Comparison of ENCODE assay signal across 8 mouse cellular contexts in the genomic region with DNA sequence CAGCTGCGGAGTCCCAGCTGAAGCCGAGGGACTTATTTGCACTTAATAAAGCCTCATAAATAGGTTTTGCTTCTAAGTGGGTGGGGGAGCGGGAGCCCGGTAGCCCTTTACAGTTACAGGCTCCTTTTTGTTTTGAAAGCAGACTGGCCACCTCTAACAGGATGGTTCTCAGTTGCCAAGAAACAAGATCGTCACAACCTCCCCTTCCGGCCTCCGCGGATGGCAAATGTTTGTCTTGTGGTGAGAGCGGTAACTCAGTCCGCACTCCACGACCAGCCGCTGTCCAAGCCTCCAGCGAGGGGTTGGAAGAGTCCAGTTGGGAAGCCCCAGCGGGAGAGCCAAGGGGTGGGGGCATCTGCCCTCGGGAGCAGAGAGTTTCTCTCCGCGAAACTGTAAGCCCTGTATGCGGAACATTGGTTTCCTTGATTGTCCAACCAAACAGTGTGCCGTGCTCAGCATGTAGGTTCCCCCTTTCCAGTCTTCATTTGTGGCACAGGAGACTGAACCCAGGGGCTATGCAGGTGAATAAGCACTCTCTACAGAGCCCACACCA.
DNase-seq lines count a peak whose midpoint lies in the region; ATAC-seq and TF ChIP-seq lines count a peak whose summit lies in the region.

No protein-coding gene starts in this region.

- H3K9ac ChIP-seq in forebrain, postnatal 0 days: peak overlapping the region; percentile 53
- H3K9ac ChIP-seq in lung, embryonic 14.5 days: peak overlapping the region; percentile 43
- peak overlapping the region; percentile 39 for H3K9ac ChIP-seq in neural tube, embryonic 14.5 days (replicated peaks; ENCODE audit: low read depth, low read length)

- peak overlapping the region; percentile 64 for H3K4me2 ChIP-seq in forebrain, postnatal 0 days (ENCODE audit: low read depth)
- peak overlapping the region; percentile 66 for H3K4me2 ChIP-seq in lung, embryonic 14.5 days
- peak overlapping the region; percentile 57 for H3K4me2 ChIP-seq in neural tube, embryonic 14.5 days (ENCODE audit: low read depth, low read length)

- H3K4me3 ChIP-seq in forebrain, postnatal 0 days (ENCODE audit: low read depth, low read length): peak overlapping the region; percentile 36
- peak overlapping the region; percentile 33 for H3K4me3 ChIP-seq in lung, embryonic 14.5 days (ENCODE audit: low read depth, low read length)
- peak overlapping the region; percentile 31 for H3K4me3 ChIP-seq in neural tube, embryonic 14.5 days (ENCODE audit: low read depth, low read length)

- DNase-seq in cerebellum, postnatal 25 days: peak; percentile 31 to 36
- no peak for DNase-seq in cerebellum, adult 11 months
- peak; percentile 60 for DNase-seq in adrenal gland, postnatal 14 days
- peak; percentile 74 for DNase-seq in forebrain, postnatal 0 days
- peak; percentile 32 for DNase-seq in kidney, postnatal 14 days
- peak; percentile 73 for DNase-seq in lung, embryonic 14.5 days
- peak; percentile 52 for DNase-seq in thymus, postnatal 14 days

- no peak for TF ChIP-seq CTCF in forebrain, postnatal 0 days (IDR thresholded peaks at IDR 0.05; ENCODE audit: low read depth)
- TF ChIP-seq CTCF in lung, embryonic 14.5 days (IDR thresholded peaks at IDR 0.05; ENCODE audit: low read depth): no peak

- H3K27me3 ChIP-seq in forebrain, postnatal 0 days (ENCODE audit: insufficient read depth, low read length): no peaks in the 10 kb centered on the region
- H3K27me3 ChIP-seq in lung, embryonic 14.5 days (ENCODE audit: insufficient read depth, low read length): no peaks in the 10 kb centered on the region
- no peaks in the 10 kb centered on the region for H3K27me3 ChIP-seq in neural tube, embryonic 14.5 days (ENCODE audit: control insufficient read depth, insufficient read depth, low read length)

- peak overlapping the region; percentile 47 for H3K27ac ChIP-seq in forebrain, postnatal 0 days (ENCODE audit: low read depth, low read length)
- no peak overlapping the region for H3K27ac ChIP-seq in lung, embryonic 14.5 days (ENCODE audit: low read depth)
- H3K27ac ChIP-seq in neural tube, embryonic 14.5 days (ENCODE audit: low read depth, low read length): peak overlapping the region; percentile 31; the same call in 1 of the 2 replicates

- H3K4me1 ChIP-seq in forebrain, postnatal 0 days (ENCODE audit: insufficient read depth): no peaks in the 10 kb centered on the region; the same call in 1 of the 2 replicates
- H3K4me1 ChIP-seq in lung, embryonic 14.5 days (ENCODE audit: insufficient read depth): peaks cover 7% of the 10 kb centered on the region; the same call in 1 of the 2 replicates
- H3K4me1 ChIP-seq in neural tube, embryonic 14.5 days (ENCODE audit: control insufficient read depth, insufficient read depth, low read length): 0 out of 2 replicates have a peak, but pooled peaks cover 2% of the 10 kb centered on the region

- WGBS in forebrain, postnatal 0 days: 5% methylated on average over 19 of the region's 19 CpGs
- 8% methylated on average over 19 of the region's 19 CpGs for WGBS in lung, embryonic 14.5 days
- WGBS in neural tube, embryonic 14.5 days: 1% methylated on average over 19 of the region's 19 CpGs

- H3K9me3 ChIP-seq in forebrain, postnatal 0 days (ENCODE audit: low read length): no peaks in the 10 kb centered on the region
- no peaks in the 10 kb centered on the region for H3K9me3 ChIP-seq in lung, embryonic 14.5 days (ENCODE audit: low read depth, low read length)
- no peaks in the 10 kb centered on the region for H3K9me3 ChIP-seq in neural tube, embryonic 14.5 days (ENCODE audit: control insufficient read depth, low read length)

- H3K36me3 ChIP-seq in forebrain, postnatal 0 days (ENCODE audit: insufficient read depth): no peaks in the 10 kb centered on the region
- H3K36me3 ChIP-seq in lung, embryonic 14.5 days (ENCODE audit: insufficient read depth): no peaks in the 10 kb centered on the region
- no peaks in the 10 kb centered on the region for H3K36me3 ChIP-seq in neural tube, embryonic 14.5 days (ENCODE audit: control insufficient read depth, insufficient read depth, low read length)

- peak; percentile 84 for ATAC-seq in forebrain, postnatal 0 days
- ATAC-seq in lung, embryonic 14.5 days (ENCODE audit: insufficient read depth): peak; percentile 71
- ATAC-seq in neural tube, embryonic 14.5 days (ENCODE audit: low read depth): peak; percentile 72
